Mouse (Mus musculus) adipocyte (in vitro differentiated cells): ENCODE data around the gene Mrgpra2b.
"Not testable (repeated sequence)": the region's sequence is repeated elsewhere in the genome, so short reads cannot be mapped to it uniquely, and the experiment has no call there.

Experiments
- DNase-seq: peaks from one replicate; pipeline ENCODE4 v3.0.0-alpha.2; 2016; ENCODE audit warnings: low spot score

Gene Mrgpra2b

GRCm38 (mm10) chr7:47528762-47529161, at the start of gene Mrgpra2b:
Gene Mrgpra2b, minus strand, starts transcription at chr7:47528862.
- DNase-seq: no peak

- no peak for DNase-seq
These were observed 12.3 kb downstream of the Mrgpra2b start for GRCm38 (mm10) chr7:47516379-47516778.

GRCm38 (mm10) chr7:47515050-47515449, 13.6 kb downstream of the Mrgpra2b start:
- no peak for DNase-seq

- no peak for DNase-seq
These were observed 25.7 kb downstream of the Mrgpra2b start for GRCm38 (mm10) chr7:47502953-47503352.

- not testable (repeated sequence) for DNase-seq
These were observed 37.4 kb downstream of the Mrgpra2b start for GRCm38 (mm10) chr7:47491266-47491665.

- not testable (repeated sequence) for DNase-seq
These were observed 39.2 kb downstream of the Mrgpra2b start for GRCm38 (mm10) chr7:47489438-47489837.

- not testable (repeated sequence) for DNase-seq
These were observed 45.5 kb downstream of the Mrgpra2b start for GRCm38 (mm10) chr7:47483181-47483580.

- not testable (repeated sequence) for DNase-seq
These were observed 54.8 kb downstream of the Mrgpra2b start for GRCm38 (mm10) chr7:47473904-47474303.

GRCm38 (mm10) chr7:47465278-47465981, 63.2 kb downstream of the Mrgpra2b start:
- DNase-seq: not testable (repeated sequence)

- DNase-seq: not testable (repeated sequence)
These were observed 76.6 kb downstream of the Mrgpra2b start, which contains the start of gene Mrgpra2a for GRCm38 (mm10) chr7:47452015-47452414. Gene Mrgpra2a, minus strand, starts transcription at chr7:47452139.

GRCm38 (mm10) chr7:47445729-47446128, 82.9 kb downstream of the Mrgpra2b start:
- not testable (repeated sequence) for DNase-seq

- not testable (repeated sequence) for DNase-seq
These were observed 92.2 kb downstream of the Mrgpra2b start for GRCm38 (mm10) chr7:47436463-47436862.

- DNase-seq: not testable (repeated sequence)
These were observed 100.7 kb downstream of the Mrgpra2b start for GRCm38 (mm10) chr7:47427815-47428508.
